Mouse (Mus musculus) CH12F3 (cell line): ENCODE results near the gene Pde6g.

Source experiments
- in situ Hi-C: fragments of 300-500 bp; cut with MboI; formaldehyde crosslinking; loops from 2 replicates; pipeline ENCODE4 v1.14.3; 2020; ENCODE audit warnings: low sequenced_read_pairs

Pde6g gene

GRCm38 (mm10) chr11:120453306-120453705, at the start of gene Pde6g:
Gene Pde6g (minus strand): TSS chr11:120453500.
- in situ Hi-C loops: no loop called here

- in situ Hi-C loops: no loop called here
These were observed 48.4 kb upstream of the Pde6g start for GRCm38 (mm10) chr11:120501701-120502100.

- in situ Hi-C loops: no loop called here
These were observed 47.7 kb upstream of the Pde6g start for GRCm38 (mm10) chr11:120501018-120501417.

GRCm38 (mm10) chr11:120500357-120500756, 47.1 kb upstream of the Pde6g start:
- in situ Hi-C loops: no loop called here

GRCm38 (mm10) chr11:120499894-120500293, 46.6 kb upstream of the Pde6g start:
- in situ Hi-C loops: no loop called here

GRCm38 (mm10) chr11:120498891-120499290, 45.6 kb upstream of the Pde6g start:
- in situ Hi-C loops: no loop called here

- in situ Hi-C loops: no loop called here
These were observed 44.9 kb upstream of the Pde6g start for GRCm38 (mm10) chr11:120498226-120498625.

GRCm38 (mm10) chr11:120497436-120497835, 44.1 kb upstream of the Pde6g start:
- in situ Hi-C loops: no loop called here

- in situ Hi-C loops: no loop called here
These were observed 40.6 kb upstream of the Pde6g start for GRCm38 (mm10) chr11:120493911-120494310.

- in situ Hi-C loops: no loop called here
These were observed 40.1 kb upstream of the Pde6g start for GRCm38 (mm10) chr11:120493351-120493750.

- in situ Hi-C loops: no loop called here
These were observed 39.5 kb upstream of the Pde6g start for GRCm38 (mm10) chr11:120492878-120493203.

GRCm38 (mm10) chr11:120492024-120492877, 39.0 kb upstream of the Pde6g start:
- in situ Hi-C loops: no loop called here

GRCm38 (mm10) chr11:120491317-120492023, 38.2 kb upstream of the Pde6g start, which contains the start of gene Slc25a10:
Gene Slc25a10 (plus strand): TSS chr11:120491840.
- in situ Hi-C loops: no loop called here

GRCm38 (mm10) chr11:120490291-120491046, 37.2 kb upstream of the Pde6g start:
- in situ Hi-C loops: no loop called here

- in situ Hi-C loops: no loop called here
These were observed 35.9 kb upstream of the Pde6g start for GRCm38 (mm10) chr11:120489054-120489761.

- in situ Hi-C loops: no loop called here
These were observed 35.2 kb upstream of the Pde6g start for GRCm38 (mm10) chr11:120488516-120488915.

- in situ Hi-C loops: no loop called here
These were observed 32.0 kb upstream of the Pde6g start for GRCm38 (mm10) chr11:120485251-120485650.

- in situ Hi-C loops: no loop called here
These were observed 31.1 kb upstream of the Pde6g start, which contains the start of gene Mrpl12 for GRCm38 (mm10) chr11:120484265-120484981. Gene Mrpl12 (plus strand): TSS chr11:120484613.

GRCm38 (mm10) chr11:120483448-120483934, 30.2 kb upstream of the Pde6g start:
- in situ Hi-C loops: no loop called here

GRCm38 (mm10) chr11:120472052-120472451, 18.8 kb upstream of the Pde6g start:
- in situ Hi-C loops: no loop called here
